ENCODE assay signal across 10 mouse cellular contexts in genomic region chr13:54609301-54609700, GRCm38 (mm10). TPM values are rescaled to one million over a fixed set of nuclear protein-coding genes. Genes with fewer than 3 reads are reported as not detected.
DNase-seq lines count a peak whose midpoint lies in the region; ATAC-seq and TF ChIP-seq lines count a peak whose summit lies in the region.
"Had no signal": no experiment of that assay in that cellular context is flagged by ENCODE, and none has a peak within 500 bp of the region (broad histone marks: within the 10 kb centered on the region; RNA-seq: fewer than 3 reads in every experiment).

No protein-coding gene starts in this region.

- H3K9ac ChIP-seq in midbrain, embryonic 12.5 days (replicated peaks), result no peak overlapping the region
- no peak overlapping the region for H3K9ac ChIP-seq in midbrain, embryonic 11.5 days (ENCODE audit: low read length)
- peak overlapping the region; percentile 44 for H3K9ac ChIP-seq in hindbrain, postnatal 0 days (replicated peaks; ENCODE audit: low read length)

- H3K4me3 ChIP-seq in midbrain, embryonic 12.5 days, result no peak overlapping the region
- no peak overlapping the region for H3K4me3 ChIP-seq in midbrain, embryonic 11.5 days (ENCODE audit: low read depth, low read length)
- peak overlapping the region; percentile 19 for H3K4me3 ChIP-seq in hindbrain, postnatal 0 days (ENCODE audit: low read length)

- H3K4me2 ChIP-seq in midbrain, embryonic 12.5 days (replicated peaks), result peak overlapping the region; percentile 26; the same call in 1 of the 2 replicates
- H3K4me2 ChIP-seq in midbrain, embryonic 11.5 days, result no peak overlapping the region
- H3K4me2 ChIP-seq in hindbrain, postnatal 0 days (ENCODE audit: low read depth, low read length), result peak overlapping the region; percentile 74

- H3K4me1 ChIP-seq in midbrain, embryonic 12.5 days, result peaks cover 34% of the 10 kb centered on the region
- peaks cover 14% of the 10 kb centered on the region; the same call in 1 of the 2 replicates for H3K4me1 ChIP-seq in midbrain, embryonic 11.5 days (ENCODE audit: control insufficient read depth, insufficient read depth, low read length)
- peaks cover 20% of the 10 kb centered on the region for H3K4me1 ChIP-seq in hindbrain, postnatal 0 days (ENCODE audit: insufficient read depth, low read length)

- H3K27ac ChIP-seq in midbrain, embryonic 12.5 days (replicated peaks), result no peak overlapping the region
- H3K27ac ChIP-seq in midbrain, embryonic 11.5 days (ENCODE audit: low read depth, low read length), result no peak overlapping the region
- peak overlapping the region; percentile 46; the same call in 1 of the 2 replicates for H3K27ac ChIP-seq in hindbrain, postnatal 0 days
- H3K27ac ChIP-seq: macrophage had no signal

- intact Hi-C loops in heart, postnatal 25 days (cut with DNase I), result no loop called here

- H3K36me3 ChIP-seq in midbrain, embryonic 12.5 days, result no peaks in the 10 kb centered on the region
- H3K36me3 ChIP-seq in midbrain, embryonic 11.5 days (ENCODE audit: control insufficient read depth, insufficient read depth, low read length), result no peaks in the 10 kb centered on the region
- H3K36me3 ChIP-seq in hindbrain, postnatal 0 days (ENCODE audit: insufficient read depth, low read length), result 0 out of 2 replicates have a peak, but pooled peaks cover 9% of the 10 kb centered on the region

- peak; percentile 91 for DNase-seq in heart, adult 11 months
- DNase-seq in heart, postnatal 25 days (ENCODE audit: low spot score), result no peak
- no peak for DNase-seq in midbrain, embryonic 11.5 days (ENCODE audit: low spot score, missing footprints)
- no peak for DNase-seq in hindbrain, postnatal 0 days (ENCODE audit: low spot score)
- DNase-seq in retina, postnatal 1 day, result peak; percentile 60
- DNase-seq in frontal cortex, postnatal 36 days (ENCODE audit: low spot score in 2 of 2), result no peak
- DNase-seq in frontal cortex, adult 2 months (ENCODE audit: extremely low spot score in 1 of 2, low spot score in 1 of 2), result no peak
- DNase-seq: thymus, postnatal 4 days had no signal

- ATAC-seq in midbrain, embryonic 12.5 days (ENCODE audit: low FRiP score, low read depth), result no peak; the same call in 1 of the 2 replicates
- no peak for ATAC-seq in midbrain, embryonic 11.5 days (ENCODE audit: low FRiP score)
- no peak for ATAC-seq in hindbrain, postnatal 0 days

- 4% methylated on average over 1 of the region's 1 CpGs for WGBS in midbrain, embryonic 12.5 days
- WGBS in midbrain, embryonic 11.5 days, result 0% methylated on average over 1 of the region's 1 CpGs
- WGBS in hindbrain, postnatal 0 days, result 8% methylated on average over 1 of the region's 1 CpGs

- peaks cover 55% of the 10 kb centered on the region for H3K27me3 ChIP-seq in midbrain, embryonic 12.5 days
- peaks cover 8% of the 10 kb centered on the region for H3K27me3 ChIP-seq in midbrain, embryonic 11.5 days (ENCODE audit: control insufficient read depth, insufficient read depth, low read length)
- no peaks in the 10 kb centered on the region for H3K27me3 ChIP-seq in hindbrain, postnatal 0 days (ENCODE audit: insufficient read depth, low read length)

- H3K9me3 ChIP-seq in midbrain, embryonic 12.5 days, result no peaks in the 10 kb centered on the region
- H3K9me3 ChIP-seq in midbrain, embryonic 11.5 days (ENCODE audit: control insufficient read depth, low read length), result no peaks in the 10 kb centered on the region
- no peaks in the 10 kb centered on the region for H3K9me3 ChIP-seq in hindbrain, postnatal 0 days (ENCODE audit: low read length)

- no peak for TF ChIP-seq CTCF in hindbrain, postnatal 0 days (IDR thresholded peaks at IDR 0.05; ENCODE audit: low read depth)

RNA-seq across cellular contexts. Expression of gene Cltb, which starts 1.8 kb away (rescaled TPM):
- total RNA-seq in heart, postnatal 25 days (2021), result 10 to 100 TPM; 92.6 to 99.7 TPM
- 38.8 and 43.5 TPM in 2 replicates for polyA plus RNA-seq in midbrain, embryonic 12.5 days (2016; fragmentation: Nextera tagmentation; extraction: Ambion mirVana)
- polyA plus RNA-seq in midbrain, embryonic 11.5 days (2014; fragmentation: Nextera tagmentation; extraction: Ambion mirVana), result 22.3 and 28.1 TPM in 2 replicates
- total RNA-seq in hindbrain, postnatal 0 days (2014; rRNA removed), result 184 and 189 TPM in 2 replicates
- 312 and 318 TPM in 2 replicates for polyA plus RNA-seq in hindbrain, postnatal 0 days (2015; fragmentation: Nextera tagmentation; extraction: Ambion mirVana)
- 306 and 339 TPM in 2 replicates for polyA plus RNA-seq in frontal cortex, adult 2 months (2012; rRNA removed)

RNA-seq across cellular contexts. Expression of gene Faf2, which starts 12.3 kb away (rescaled TPM):
- total RNA-seq in heart, postnatal 25 days (2021), result 10 to 100 TPM; 20.0 to 23.3 TPM
- polyA plus RNA-seq in midbrain, embryonic 12.5 days (2016; fragmentation: Nextera tagmentation; extraction: Ambion mirVana), result 79.2 and 79.5 TPM in 2 replicates
- polyA plus RNA-seq in midbrain, embryonic 11.5 days (2014; fragmentation: Nextera tagmentation; extraction: Ambion mirVana), result 86.9 and 90.9 TPM in 2 replicates
- total RNA-seq in hindbrain, postnatal 0 days (2014; rRNA removed), result 39.5 and 41.9 TPM in 2 replicates
- polyA plus RNA-seq in hindbrain, postnatal 0 days (2015; fragmentation: Nextera tagmentation; extraction: Ambion mirVana), result 64.0 and 65.0 TPM in 2 replicates
- polyA plus RNA-seq in frontal cortex, adult 2 months (2012; rRNA removed), result 35.0 and 39.6 TPM in 2 replicates

RNA-seq across cellular contexts. Expression of gene Higd2a, which starts 19.3 kb away (rescaled TPM):
- 100 to 1,000 TPM; 202 to 205 TPM for total RNA-seq in heart, postnatal 25 days (2021)
- polyA plus RNA-seq in midbrain, embryonic 12.5 days (2016; fragmentation: Nextera tagmentation; extraction: Ambion mirVana), result 162 and 170 TPM in 2 replicates
- 164 and 168 TPM in 2 replicates for polyA plus RNA-seq in midbrain, embryonic 11.5 days (2014; fragmentation: Nextera tagmentation; extraction: Ambion mirVana)
- 177 and 187 TPM in 2 replicates for total RNA-seq in hindbrain, postnatal 0 days (2014; rRNA removed)
- 355 and 362 TPM in 2 replicates for polyA plus RNA-seq in hindbrain, postnatal 0 days (2015; fragmentation: Nextera tagmentation; extraction: Ambion mirVana)
- polyA plus RNA-seq in frontal cortex, adult 2 months (2012; rRNA removed), result 233 and 327 TPM in 2 replicates

RNA-seq across cellular contexts. Expression of gene Nop16, which starts 19.4 kb away (rescaled TPM):
- 10 to 100 TPM; 15.2 to 15.6 TPM for total RNA-seq in heart, postnatal 25 days (2021)
- polyA plus RNA-seq in midbrain, embryonic 12.5 days (2016; fragmentation: Nextera tagmentation; extraction: Ambion mirVana), result 55.4 and 64.8 TPM in 2 replicates
- 65.1 and 67.0 TPM in 2 replicates for polyA plus RNA-seq in midbrain, embryonic 11.5 days (2014; fragmentation: Nextera tagmentation; extraction: Ambion mirVana)
- 19.7 and 24.5 TPM in 2 replicates for total RNA-seq in hindbrain, postnatal 0 days (2014; rRNA removed)
- 49.9 and 53.0 TPM in 2 replicates for polyA plus RNA-seq in hindbrain, postnatal 0 days (2015; fragmentation: Nextera tagmentation; extraction: Ambion mirVana)
- polyA plus RNA-seq in frontal cortex, adult 2 months (2012; rRNA removed), result 24.5 and 29.3 TPM in 2 replicates

RNA-seq across cellular contexts. Expression of gene Arl10, which starts 34.5 kb away (rescaled TPM):
- 1 to 10 TPM; 4.5 to 6.1 TPM for total RNA-seq in heart, postnatal 25 days (2021)
- polyA plus RNA-seq in midbrain, embryonic 12.5 days (2016; fragmentation: Nextera tagmentation; extraction: Ambion mirVana), result 47.9 and 54.9 TPM in 2 replicates
- 28.5 and 29.7 TPM in 2 replicates for polyA plus RNA-seq in midbrain, embryonic 11.5 days (2014; fragmentation: Nextera tagmentation; extraction: Ambion mirVana)
- 159 and 240 TPM in 2 replicates for total RNA-seq in hindbrain, postnatal 0 days (2014; rRNA removed)
- polyA plus RNA-seq in hindbrain, postnatal 0 days (2015; fragmentation: Nextera tagmentation; extraction: Ambion mirVana), result 66.3 and 69.7 TPM in 2 replicates
- 13.5 and 20.6 TPM in 2 replicates for polyA plus RNA-seq in frontal cortex, adult 2 months (2012; rRNA removed)

Comparison
In these comparisons a context has a peak if more than half of its experiments do, and no peak if none do; other contexts are left out.
1. DNase-seq: peak in heart, adult 11 months (single experiment) and retina, postnatal 1 day (single experiment); none in heart, postnatal 25 days (single experiment), midbrain, embryonic 11.5 days (single experiment), hindbrain, postnatal 0 days (single experiment), frontal cortex, postnatal 36 days (0 of 2) and frontal cortex, adult 2 months (0 of 2).